Mouse (Mus musculus) layer of hippocampus, postnatal 14 days (tissue): ENCODE measurements at regions not wholly inside any gene's neighbourhood (a gene's known extent, or its start where the extent isn't known, plus 50 kb on each side); places are given as distances from the start of the nearest gene placed in this dataset.
A peak's percentile ranks its signal among the peaks of the same experiment; 100 is the strongest.

Experiments
- DNase-seq, 2 experiments: peaks; one replicate each; pipeline ENCODE4 v3.0.0; 2021 to 2022; ENCODE audit warnings: low spot score in 2 of 2, mixed read lengths in 1 of 2

DNA sequence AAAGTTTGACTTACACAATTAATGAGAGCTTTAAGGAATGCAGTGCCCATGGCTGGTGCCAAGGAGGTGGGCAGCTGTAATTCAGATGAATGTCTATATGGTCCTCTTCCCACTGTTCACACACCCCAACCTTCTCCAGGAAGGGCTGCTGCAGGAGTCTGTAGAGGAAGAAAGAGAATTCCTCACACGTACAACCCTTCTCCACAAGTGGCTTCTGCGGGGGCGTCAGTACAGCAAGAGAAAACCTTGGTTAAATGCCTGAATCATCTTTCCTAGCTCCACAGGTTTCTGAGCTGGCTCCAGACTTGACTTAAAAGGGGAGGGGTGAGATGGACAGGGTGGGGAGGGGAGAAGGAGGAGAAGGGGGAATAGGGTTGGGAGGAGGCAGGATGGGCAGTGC is 306.3 kb downstream of the Tbc1d1 start:
- no peak for DNase-seq

DNA sequence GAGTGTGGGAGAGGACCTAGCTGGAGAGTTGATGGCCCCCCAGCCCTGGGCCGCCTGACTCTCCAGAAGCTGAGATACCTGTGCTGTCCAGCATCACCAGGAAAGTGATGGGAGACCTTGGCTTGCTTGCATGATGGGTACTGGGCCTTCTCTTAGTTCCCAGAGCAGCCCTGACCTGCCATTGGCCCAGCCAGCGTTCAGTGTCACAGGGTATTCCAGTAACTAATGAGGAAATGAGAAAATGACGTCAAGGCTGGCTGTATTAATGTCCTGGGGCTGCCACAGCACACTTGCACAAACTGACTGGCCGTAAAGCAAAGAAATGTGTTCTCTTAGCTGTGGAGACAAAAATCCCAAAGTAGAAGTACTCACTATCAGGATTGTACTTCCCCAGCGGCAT is 307.5 kb downstream of the Tbc1d1 start:
- no peak for DNase-seq

DNA sequence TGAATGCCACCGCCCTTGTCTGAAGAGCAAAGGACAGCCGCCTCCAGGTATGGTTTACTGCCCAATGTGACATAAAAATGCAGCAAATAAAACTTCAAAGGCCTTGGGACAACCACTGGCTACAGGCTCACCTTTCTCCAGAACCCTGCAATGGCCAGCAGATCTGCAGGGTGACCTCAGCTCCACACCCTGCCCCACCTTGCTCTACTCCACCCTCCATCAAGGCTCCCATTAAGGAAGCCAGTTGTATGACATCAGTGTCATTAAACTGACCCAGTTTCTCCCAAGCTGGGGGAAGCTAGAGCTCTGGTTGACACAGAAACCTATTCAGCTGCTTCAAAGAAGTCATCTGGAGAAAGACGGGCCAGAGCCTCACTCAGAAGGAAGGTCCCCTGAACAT is 310.2 kb downstream of the Tbc1d1 start:
- no peak for DNase-seq

DNA sequence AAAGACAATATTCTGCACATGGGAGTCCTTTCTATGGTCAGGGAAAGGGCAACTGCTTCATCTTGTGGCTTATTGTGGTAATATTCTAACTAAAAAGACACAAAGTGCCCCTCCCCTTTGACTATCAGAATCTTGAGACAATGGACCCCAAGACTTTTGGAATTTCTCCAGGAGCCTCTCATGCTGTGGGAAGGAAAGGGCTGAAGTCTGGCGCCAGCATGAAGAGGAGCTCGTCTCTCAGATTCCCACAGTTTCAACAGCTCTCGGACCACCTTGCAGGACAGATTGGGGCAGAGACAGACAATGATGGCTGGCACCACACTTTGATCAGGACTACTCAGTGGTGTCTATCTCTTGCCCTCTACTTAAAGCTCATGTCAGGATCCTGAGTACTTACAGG is 311.8 kb downstream of the Tbc1d1 start:
- DNase-seq: no peak

DNA sequence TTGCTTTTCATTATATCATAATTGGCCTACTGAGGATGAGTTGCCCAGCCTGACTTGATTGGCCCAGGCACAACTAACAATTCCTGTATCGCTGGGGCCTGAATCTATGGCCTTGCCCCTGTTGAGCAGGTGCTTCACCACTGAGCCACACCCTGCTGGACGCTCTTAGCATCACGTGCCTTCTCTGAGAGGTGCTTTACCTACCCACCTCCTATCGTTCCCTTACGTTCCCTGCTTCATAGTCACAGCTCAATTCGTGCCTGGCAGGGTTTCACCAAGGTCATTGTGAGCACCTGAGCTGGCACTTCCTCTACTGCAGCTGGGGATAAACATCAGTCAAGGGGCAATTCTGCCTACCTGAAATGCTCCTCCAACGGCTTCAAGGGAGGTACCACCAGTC is 312.2 kb downstream of the Tbc1d1 start:
- DNase-seq: no peak

DNA sequence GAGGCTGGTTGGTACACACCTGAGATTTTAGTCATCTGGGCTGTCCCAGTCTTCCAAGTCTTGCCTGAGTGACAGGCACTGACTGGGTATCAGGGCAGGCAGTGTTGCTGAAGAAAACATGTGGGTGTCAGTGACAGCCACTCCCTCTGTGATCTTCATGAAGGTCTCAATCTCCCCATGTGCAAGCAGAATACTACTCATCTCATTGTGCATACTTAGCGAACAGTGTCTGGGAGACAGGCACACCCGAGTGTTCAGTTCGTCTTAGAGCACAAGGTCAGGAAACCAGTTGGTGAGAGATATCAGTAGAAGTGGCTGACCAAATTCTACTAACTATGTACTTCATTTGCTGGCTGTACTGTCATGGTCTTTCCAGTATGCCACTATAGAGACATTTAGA is 315.9 kb downstream of the Tbc1d1 start:
- no peak for DNase-seq

DNA sequence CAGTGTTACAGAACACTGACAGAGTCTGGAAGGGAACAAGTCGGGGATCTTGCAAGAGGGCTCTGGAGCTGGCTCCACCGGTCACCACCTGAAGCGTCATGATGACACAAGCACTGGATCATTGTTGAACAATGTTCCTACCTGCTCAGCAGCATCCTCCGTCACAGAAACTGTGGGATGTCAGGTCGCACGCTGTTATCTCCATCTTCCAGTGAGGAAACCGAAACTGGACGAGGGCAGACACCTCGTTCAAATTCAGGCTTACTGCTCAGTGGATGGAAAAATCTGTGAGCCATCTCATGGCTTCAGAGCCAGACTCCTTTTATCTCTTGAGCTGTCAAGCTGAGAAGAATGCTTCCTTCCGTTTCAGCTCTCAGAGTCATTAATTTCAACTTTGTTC is 316.3 kb downstream of the Tbc1d1 start:
- DNase-seq: no peak

DNA sequence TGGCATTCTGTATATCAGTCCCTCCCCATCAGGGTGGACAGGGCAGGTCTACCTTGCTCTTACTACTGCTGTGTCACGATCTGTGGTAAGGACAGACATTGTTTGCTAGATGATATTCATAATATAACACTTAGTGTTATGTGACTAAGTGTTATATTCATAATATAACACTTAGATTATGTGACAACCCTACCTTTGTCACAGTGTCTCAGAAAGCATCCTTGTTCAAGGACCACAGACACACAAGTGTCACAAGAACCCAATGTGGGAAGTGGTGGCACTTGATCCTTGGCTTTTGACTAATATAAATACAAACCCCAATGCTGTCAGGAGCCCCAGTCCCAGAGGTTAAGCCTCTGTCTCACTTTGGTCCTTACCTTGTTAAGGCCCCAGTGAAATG is 318.8 kb downstream of the Tbc1d1 start:
- DNase-seq: no peak

DNA sequence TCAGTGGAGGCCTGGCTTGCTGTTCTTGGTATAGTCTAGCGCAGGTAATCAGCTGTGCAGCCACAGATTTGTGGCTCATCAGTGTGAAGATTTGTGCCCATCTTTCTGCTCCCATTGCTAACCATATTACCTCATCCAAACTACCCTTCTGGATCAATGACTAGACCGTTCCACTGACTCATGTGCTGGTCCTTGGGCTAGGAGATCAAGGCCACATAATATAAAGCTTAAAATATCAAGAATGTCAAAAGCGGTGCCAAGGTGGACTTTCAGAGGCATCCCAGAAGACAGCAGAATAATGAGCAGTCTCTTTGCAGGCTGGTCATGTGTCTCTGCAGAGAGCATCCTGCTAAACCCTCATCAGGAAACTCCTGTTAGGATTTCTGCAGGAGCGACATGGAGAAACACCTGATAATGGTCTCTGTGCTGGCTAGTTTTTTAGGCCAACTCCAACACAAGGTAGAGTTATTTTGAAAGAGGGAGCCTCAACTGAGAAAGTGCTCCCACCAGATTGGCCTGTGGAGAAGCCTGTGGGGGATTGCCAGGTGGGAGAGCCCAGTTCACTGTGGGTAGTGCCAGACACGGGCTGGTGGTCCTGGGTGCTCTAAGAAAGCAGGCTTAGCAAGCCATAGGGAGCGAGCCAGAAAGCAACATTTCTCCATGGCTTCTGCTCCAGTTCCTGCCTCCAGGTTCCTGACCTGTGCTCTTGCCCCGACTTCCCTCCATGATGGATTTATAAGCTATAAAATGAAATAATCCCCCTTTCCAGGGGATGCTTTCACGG is 319.8 kb downstream of the Tbc1d1 start:
- no peak for DNase-seq

DNA sequence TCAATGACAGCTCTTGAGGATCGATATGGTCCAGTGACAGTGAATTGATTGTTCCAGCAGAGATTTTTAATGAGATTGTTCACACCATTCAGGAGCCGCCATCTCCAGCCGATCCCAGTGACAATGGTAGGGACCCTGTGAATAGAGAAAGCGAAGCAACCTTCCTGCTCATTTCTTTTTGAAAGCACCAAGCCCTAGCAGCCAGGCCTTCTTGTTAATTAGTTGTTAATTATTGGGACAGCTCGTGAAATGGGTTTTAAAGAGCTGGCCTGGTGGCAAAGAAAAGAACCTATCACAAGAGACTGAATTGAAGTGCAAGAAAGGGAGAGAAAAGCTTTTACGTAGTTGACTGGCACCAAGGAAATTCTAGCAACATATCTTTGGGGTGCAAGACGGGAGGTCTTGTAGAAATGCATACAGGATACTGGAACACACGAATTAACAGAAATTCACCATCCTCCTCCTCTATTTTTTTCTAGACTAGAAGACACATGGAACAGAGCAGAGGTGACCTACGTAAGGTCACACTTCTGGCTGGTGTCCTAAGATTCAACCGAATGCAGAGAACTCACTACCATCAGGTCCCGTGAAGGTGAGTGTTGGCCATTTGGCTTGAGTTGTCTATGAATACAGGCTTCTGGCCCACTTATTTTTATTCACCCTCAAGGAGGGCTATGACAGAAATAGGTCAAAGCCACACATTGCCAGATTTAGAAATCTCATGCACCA is 320.7 kb downstream of the Tbc1d1 start:
- peak in 1 of 2 experiments; percentile 41 for DNase-seq

DNA sequence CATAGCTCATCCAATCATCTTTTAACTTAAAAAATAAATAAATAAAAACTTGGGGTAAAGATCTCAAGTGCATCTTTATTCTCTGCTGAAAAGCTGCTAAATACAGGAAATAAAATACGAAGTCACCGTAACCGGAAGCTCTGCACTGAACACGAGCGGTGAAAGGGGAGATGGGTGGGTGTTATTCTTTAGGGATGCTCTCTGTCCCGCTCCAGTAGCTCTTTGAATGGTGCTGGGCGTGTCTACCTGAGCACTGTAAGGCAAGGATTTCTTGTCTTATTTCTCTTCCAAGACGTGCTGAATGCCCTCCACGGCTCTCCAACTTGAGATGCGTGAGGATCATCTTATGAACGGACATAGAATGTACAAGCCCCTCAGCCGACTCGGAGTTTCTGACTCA is 322.0 kb downstream of the Tbc1d1 start:
- no peak for DNase-seq

DNA sequence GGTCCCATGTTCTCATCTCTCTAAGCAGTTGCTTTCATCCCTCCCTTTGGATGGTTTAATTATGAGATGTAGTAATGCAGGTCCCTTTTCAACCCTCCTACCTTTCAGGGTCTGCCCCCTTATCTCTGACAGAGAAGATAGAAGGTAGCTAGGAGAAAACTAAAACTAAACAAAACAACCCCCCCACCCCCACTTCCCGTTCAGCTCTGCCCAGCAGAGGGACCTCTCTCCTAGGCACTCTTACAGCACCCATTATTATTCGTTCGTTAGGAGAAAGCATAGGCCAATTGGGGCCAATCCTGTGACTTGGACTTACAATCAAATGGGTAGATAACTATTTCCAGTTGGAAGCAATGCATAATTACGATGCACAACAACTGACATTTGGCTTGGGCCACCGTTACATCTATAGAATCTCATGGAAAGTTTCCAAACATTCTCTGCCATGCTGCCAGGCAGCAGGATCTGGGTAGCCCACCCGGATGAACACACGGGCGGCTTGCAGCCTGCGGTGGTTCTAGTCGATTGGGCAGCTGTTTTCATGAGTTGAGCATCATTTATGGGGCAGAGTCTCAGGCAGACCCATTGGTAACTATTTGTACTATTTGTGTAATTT is 322.6 kb downstream of the Tbc1d1 start:
- no peak for DNase-seq

DNA sequence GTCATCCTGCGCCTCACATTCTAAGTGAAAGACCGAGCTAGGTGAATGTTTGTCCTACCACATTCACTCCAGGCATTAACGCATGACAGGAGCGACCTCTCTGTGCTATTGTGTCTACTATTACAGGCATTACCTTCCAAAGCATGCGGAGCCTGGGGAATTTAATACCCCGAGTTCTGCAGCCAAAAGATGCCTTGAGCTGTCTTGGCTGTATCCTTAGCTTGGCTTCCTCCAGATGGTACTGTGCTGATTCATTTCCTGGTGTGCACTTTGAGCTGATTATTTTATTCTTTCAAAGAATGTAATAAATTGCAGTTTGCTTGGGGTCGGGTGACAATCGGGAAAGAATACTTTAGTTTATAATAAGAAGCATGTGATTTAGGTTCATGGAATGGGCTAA is 323.2 kb downstream of the Tbc1d1 start:
- DNase-seq: peak in 1 of 2 experiments; percentile 34

DNA sequence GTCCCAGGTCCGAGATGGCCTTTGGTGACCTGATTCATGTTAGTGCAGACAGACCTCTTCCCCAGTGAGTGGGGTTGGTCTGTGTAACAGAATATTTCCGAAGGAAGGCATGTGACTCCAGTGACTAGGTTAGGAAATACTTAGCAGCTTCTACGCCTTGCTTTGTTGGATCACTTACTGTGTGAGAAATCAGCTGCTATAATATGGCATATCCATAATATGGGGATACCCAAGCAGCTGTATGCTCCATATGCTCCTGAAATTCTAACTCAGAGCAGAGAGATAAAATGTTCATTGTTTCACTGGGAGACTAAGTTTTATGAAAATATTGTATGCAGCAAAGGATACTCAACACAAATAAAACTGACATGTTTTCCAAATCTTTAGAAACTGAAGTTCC is 318.1 kb upstream of the Klf3 start:
- no peak for DNase-seq

DNA sequence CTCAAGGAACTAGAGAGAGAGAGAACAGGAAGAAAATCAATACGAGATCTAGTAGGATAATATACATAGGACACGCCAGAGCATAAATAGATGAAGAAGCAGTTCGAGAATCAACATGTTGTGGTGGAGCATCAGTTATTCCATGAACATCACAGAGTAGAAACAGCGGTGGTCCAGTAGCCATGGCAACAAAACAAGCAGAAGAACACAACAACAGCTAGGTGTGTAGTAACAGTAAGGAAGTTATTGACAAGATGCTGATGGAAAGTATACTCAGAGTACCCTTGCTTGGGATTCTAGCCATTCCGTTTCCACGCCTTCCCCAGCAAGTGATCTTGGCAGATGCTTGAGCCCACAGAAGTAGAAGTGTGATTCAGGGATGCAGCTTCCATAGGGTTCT is 317.3 kb upstream of the Klf3 start:
- DNase-seq: no peak

DNA sequence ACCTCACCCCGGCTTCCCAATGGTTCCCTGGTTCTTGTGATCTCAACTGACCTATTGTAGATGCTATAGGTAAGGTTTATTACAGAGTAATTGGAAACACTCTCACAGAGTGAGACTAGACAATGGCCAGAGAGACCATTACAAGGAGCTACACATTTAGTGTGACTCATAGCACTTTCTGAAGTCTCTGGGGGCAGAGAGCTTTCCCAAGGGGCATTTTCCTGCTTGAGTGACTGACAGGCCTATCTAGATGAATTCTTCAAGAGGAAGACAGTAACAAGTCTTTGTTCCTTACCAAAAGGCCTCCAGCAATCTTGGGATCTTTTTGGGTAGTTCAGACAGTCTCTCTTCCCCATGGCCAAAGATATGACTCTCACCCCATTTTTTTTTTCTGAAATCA is 316.4 kb upstream of the Klf3 start:
- no peak for DNase-seq

DNA sequence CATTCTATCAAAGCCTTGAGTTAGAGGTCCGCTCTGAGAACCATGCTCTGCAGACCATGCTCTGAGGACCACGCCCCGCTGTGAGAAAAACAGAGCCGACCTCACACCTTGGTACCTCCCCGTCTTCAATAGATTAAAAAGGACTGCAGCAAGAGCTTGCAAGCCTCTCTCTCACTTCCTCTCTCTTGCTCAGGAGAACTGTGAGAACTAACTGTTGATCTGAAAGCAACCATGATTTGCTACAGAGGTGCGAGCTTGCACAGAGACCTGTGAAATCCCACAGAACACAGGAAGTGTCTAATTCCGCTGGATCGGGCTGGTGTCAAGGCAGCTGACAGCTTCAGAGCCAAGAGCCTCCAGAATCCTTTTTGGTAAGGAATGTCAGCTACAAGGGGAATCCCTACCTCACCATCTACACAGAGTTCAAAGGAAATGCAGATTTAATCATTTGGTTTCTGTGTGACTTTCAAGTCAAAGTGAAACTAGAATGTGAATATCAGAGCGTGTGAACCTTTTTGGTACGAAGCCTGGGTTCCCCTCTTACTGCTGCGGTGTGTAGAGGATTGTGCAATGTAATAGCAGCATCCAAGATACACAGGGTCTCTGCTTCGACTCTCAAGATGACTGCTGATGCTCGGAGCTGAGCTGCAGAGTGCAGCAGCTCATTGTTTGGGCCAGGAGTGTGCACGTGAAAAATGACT is 315.3 kb upstream of the Klf3 start:
- no peak for DNase-seq

DNA sequence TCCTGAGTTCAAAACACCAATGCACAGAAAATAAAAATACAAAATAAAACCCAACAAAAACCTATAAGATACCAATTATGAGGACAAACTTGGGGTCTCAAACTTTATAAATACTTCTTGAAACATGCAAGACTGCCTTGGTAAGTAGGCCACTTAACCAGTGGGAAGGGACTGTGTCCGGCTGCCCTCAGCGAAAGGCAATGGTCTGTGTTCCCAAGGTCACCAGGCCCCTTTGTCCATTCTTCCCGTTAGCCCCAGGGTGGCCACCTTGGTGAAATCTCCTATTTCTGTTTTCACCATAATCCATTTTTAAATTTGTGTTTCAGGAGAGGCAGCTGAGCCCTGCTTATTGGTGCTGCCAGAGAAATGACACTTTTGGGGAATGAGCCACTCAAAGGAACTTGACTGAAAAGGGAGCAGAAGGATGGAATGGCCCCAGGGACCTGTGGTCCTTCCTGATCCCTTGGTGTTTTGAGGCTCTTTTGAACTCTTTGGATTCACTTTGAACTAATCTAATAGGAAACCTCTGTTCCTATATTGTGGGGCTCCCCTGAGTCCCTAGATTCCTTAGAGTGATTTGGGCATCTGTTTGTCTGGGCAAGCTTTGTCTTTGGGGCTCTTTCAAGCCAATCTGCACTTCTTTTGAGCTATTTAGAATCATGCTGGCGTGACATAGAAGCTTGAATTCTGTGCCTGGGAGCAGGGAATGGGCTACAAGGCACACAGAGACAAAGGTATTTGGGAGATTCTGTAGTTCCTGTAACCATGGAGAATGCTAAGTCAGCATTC is 313.3 kb upstream of the Klf3 start:
- no peak for DNase-seq

DNA sequence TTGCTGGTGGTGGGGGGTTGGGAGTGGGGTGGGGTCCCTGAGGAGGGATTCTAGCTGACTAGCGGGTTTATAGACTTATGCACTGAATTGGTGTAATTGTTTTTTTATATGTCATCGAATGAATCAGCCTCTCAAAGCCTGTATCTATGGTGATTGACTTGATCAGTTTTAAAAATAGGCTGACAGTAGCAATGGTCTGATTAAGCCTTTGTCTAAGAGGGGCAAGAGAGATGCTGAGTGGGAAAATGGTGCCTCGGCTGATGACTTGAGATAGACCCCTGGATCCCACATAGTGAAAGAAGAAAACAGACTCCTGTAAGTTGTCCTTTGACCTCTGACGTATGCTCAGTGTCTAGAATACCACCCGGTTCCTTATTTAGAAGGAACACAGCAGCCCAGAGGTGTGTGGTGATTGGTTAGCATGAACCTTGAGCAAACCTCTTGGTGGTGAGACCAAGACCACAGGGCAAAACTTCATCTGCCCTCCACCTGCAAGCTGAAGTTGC is 312.7 kb upstream of the Klf3 start:
- DNase-seq: no peak

DNA sequence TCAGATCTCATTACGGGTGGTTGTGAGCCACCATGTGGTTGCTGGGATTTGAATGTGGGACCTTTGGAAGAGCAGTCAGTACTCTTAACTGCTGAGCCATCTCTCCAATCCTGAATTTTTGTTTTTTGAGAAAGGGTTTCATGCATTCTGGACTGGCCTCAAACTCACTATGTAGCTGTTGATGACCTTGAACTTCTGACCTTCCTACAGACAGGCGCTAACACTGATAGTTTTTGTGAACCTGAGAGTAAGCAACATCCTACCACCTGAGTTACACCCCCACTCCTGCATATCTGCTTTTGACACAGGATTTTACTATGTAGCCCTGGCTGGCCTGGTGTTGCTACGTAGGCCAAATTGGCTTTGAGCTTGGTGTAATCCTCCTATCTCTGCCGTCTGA is 308.8 kb upstream of the Klf3 start:
- no peak for DNase-seq

DNA sequence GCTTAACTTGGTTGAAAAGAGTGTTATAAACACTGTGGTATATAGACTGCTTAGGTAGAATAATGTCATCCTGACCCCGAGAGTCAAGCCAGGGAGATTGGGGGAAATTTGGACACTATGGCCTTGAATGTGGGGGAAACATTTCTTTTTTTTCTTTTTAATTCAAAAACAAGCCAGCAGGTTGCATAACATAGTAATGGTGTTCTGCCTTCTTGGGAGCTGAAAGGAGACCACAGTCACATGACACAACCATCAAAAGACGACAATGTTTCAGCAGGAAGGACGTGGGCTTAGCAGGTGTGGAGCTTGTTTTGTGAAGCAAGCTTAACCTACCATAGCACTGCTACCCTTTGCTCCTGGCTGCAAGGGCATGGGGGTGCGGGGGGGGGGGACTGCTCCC is 306.3 kb upstream of the Klf3 start:
- DNase-seq: no peak
